Mouse (Mus musculus) intestine, embryonic 14.5 days (tissue): ENCODE data around the gene Tmem223. TPM values are rescaled to one million over a fixed set of nuclear protein-coding genes. Genes with fewer than 3 reads are reported as not detected.

ENCODE experiments used
- ATAC-seq: fragments of 200-750 bp; cut with Nextera tagmentation; replicated peaks from 2 replicates; pipeline ENCODE4 v1.8.0; 2017; ENCODE audit warnings: low read depth, moderate number of reproducible peaks, moderate TSS enrichment, moderate library complexity; ENCODE audit not compliant: low FRiP score, low TSS enrichment
- DNase-seq: peaks from one replicate; pipeline ENCODE4 v3.0.0-alpha.2; 2018; ENCODE audit warnings: low spot score
- H3K27ac ChIP-seq: fragments of 300-500 bp; sonication (generic); 2 replicates; pipeline ENCODE4 v1.5.1; 2014; ENCODE audit warnings: low read depth, mild to moderate bottlenecking, control low read depth
- H3K27me3 ChIP-seq: fragments of 300-500 bp; sonication (generic); replicated peaks from 2 replicates; pipeline ENCODE4 v1.6.1; 2014; ENCODE audit warnings: low read length, control low read depth; ENCODE audit not compliant: control insufficient read depth, insufficient read depth
- H3K36me3 ChIP-seq: fragments of 300-500 bp; sonication (generic); 2 replicates; pipeline ENCODE4 v1.6.1; 2014; ENCODE audit warnings: low read length, control low read depth; ENCODE audit not compliant: control insufficient read depth, insufficient read depth
- H3K4me1 ChIP-seq: fragments of 300-500 bp; sonication (generic); replicated peaks from 2 replicates; pipeline ENCODE4 v1.6.1; 2014; ENCODE audit warnings: low read length, control low read depth, mixed read lengths; ENCODE audit not compliant: control insufficient read depth, insufficient read depth
- H3K4me2 ChIP-seq: fragments of 300-500 bp; sonication (generic); 2 replicates; pipeline ENCODE4 v1.6.1; 2014; ENCODE audit warnings: low read length
- H3K4me3 ChIP-seq: fragments of 300-500 bp; sonication (generic); 2 replicates; pipeline ENCODE4 v1.5.1; 2014; ENCODE audit warnings: low read depth, low read length, control low read depth, mixed read lengths
- H3K9ac ChIP-seq: fragments of 300-500 bp; sonication (generic); 2 replicates; pipeline ENCODE4 v1.6.1; 2014; ENCODE audit warnings: mild to moderate bottlenecking, low read length
- H3K9me3 ChIP-seq: fragments of 300-500 bp; sonication (generic); 2 replicates; pipeline ENCODE4 v1.6.1; 2016; ENCODE audit warnings: low read length, control low read depth; ENCODE audit not compliant: control insufficient read depth
- WGBS: fragments of 180-500 bp; shearing (Covaris S2); extraction: QIAGEN DNeasy Blood & Tissue Kit; methylation state at CpG from one replicate; pipeline ENCODE4 v1.1.7; 2014; 5-methylcytosine and 5-hydroxymethylcytosine counted together
- polyA plus RNA-seq: library from polyadenylated mRNA; unstranded; fragments of >200 nt; fragmentation: Nextera tagmentation; extraction: Ambion mirVana; gene quantifications from 2 replicates; pipeline ENCODE4 v1.2.1, GENCODE M21; 2014

Tmem223 gene
- polyA plus RNA-seq, 1 experiment from 2014 or later, result 196 TPM

DNA sequence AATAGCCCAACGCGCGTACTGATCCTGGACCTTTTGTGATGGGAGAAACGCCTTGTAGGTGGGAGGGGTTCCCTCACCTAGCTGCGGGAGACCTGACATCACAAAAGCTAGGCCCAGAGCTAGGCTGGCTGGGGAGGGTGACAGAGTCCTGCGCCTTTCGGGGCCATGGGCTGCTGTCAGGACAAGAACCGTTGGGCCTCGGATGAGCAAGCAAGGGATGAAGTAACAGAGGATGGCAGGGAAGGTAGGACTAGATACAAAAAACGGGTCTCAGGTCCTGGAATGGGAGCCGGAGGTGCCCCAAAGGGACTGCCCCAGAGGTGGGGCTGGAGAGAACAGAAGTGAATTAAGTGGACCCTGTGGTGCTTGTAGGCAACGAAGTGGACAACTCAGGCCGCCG, 30.2 kb upstream of the Tmem223 start, which contains the start of gene 1700092M07Rik:
Gene 1700092M07Rik (plus strand): TSS at position 116 of the 400 bp plus-strand sequence.
- ATAC-seq, result no peak
- no peaks in the 10 kb centered on the region for H3K9me3 ChIP-seq
- peak within 1 kb of the TSS; percentile 94 for H3K4me3 ChIP-seq
- H3K27me3 ChIP-seq, result no peaks in the 10 kb centered on the region
- peak within 1 kb of the TSS; percentile 38 for H3K4me2 ChIP-seq
- peaks cover 59% of the 10 kb centered on the region for H3K36me3 ChIP-seq
- H3K9ac ChIP-seq, result peak within 1 kb of the TSS; percentile 95
- H3K4me1 ChIP-seq, result peaks cover 20% of the 10 kb centered on the region
- DNase-seq, result no peak
- 62% methylated on average over 14 of the region's 14 CpGs for WGBS
- H3K27ac ChIP-seq, result peak within 1 kb of the TSS; percentile 98

DNA sequence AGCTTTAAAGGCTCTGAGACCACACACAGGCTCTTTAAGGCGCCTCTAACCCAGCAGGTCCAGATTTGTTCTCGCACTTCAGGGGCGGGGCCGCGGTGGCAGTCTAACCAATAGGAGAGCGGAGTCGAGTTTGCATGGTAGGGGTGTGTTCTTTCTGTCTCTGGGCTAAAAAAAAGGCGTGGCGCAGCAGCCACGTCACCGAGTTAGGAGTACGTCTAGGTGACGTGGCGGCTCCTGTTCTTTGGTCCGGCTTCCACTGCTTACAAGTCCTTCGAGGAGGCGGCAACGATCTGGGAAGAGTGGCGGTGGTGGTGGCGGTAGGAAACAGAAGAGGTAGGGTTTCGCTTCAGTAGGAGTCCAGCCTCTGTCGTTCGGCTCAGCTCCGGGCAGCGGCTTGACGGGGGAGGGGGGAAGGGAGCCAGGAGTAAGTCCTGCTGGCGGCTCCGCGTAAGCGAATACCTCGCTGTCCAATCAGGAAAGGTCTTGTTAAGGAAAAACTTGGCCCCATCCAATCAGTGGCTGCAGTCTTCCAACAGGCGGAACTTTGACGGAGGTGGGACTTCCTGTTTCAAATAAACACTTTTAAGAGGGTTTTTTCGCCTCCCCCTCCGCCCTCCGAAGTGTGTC, 29.4 kb upstream of the Tmem223 start, which contains the start of gene Stx5a:
Gene Stx5a (plus strand): TSS at position 171 of the 627 bp plus-strand sequence.
- ATAC-seq (peak; percentile 98), DNase-seq (peak; percentile 98)
- Histone ChIP-seq H3K4me2 (peak within 1 kb of the TSS; percentile 99), H3K4me3 (peak within 1 kb of the TSS; percentile 94), H3K4me1 (peaks cover 20% of the 10 kb centered on the region), H3K36me3 (peaks cover 67% of the 10 kb centered on the region), H3K9me3 (no peaks in the 10 kb centered on the region), H3K9ac (peak within 1 kb of the TSS; percentile 95), H3K27ac (peak within 1 kb of the TSS; percentile 98), H3K27me3 (no peaks in the 10 kb centered on the region)
- WGBS, result under 1% methylated on average over 36 of the region's 36 CpGs

DNA sequence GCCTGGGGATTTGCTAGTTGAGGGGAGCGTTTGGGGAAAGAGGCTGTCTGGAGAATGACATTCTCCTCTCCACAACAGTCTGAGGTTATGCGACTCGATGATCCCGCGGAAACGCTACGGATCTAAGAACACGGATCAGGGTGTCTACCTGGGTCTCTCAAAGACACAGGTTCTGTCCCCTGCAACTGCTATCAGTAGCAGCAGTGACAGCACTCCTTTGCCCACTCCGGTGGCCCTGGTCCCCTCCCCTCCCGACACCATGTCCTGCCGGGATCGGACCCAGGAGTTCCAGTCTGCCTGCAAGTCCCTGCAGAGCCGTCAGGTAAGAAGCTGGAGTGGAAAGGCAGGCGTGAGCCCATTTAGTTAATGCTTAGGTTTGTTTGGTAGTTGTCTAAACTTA, 28.6 kb upstream of the Tmem223 start:
- Histone ChIP-seq H3K9ac (peak overlapping the region; percentile 95), H3K4me1 (peaks cover 13% of the 10 kb centered on the region), H3K4me2 (peak overlapping the region; percentile 99), H3K27ac (peak overlapping the region; percentile 98), H3K36me3 (peaks cover 75% of the 10 kb centered on the region), H3K9me3 (no peaks in the 10 kb centered on the region), H3K4me3 (peak overlapping the region; percentile 94), H3K27me3 (no peaks in the 10 kb centered on the region)
- 17% methylated on average over 14 of the region's 14 CpGs for WGBS
- ATAC-seq (no peak), DNase-seq (no peak)

DNA sequence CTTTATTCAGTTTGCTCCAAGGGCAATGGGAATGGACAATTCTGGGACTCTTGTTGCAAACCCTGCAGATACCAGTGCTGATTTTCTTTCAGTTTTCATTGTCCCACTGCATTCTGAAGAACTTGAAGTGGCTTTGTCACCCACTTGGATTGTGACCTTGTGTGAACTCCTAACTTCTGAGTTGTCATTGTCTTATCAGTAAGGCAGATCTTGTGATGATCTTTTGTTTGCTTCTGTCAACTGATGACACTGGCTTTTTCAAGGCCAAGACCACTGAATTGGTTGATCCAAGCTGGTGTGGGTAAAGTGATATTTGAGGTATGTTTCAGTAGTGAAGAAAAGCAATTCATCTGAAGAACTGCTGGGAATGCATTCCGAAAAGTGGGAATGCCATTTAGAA, 25.4 kb upstream of the Tmem223 start:
- H3K9me3 ChIP-seq, result no peaks in the 10 kb centered on the region
- no peak overlapping the region for H3K9ac ChIP-seq
- no peaks in the 10 kb centered on the region for H3K27me3 ChIP-seq
- no peak for ATAC-seq
- H3K36me3 ChIP-seq, result peaks cover 79% of the 10 kb centered on the region
- no peak for DNase-seq
- H3K4me1 ChIP-seq, result peaks cover 12% of the 10 kb centered on the region
- WGBS, result 93% methylated on average over 1 of the region's 1 CpGs
- no peak overlapping the region for H3K27ac ChIP-seq
- no peak overlapping the region for H3K4me3 ChIP-seq
- no peak overlapping the region for H3K4me2 ChIP-seq

DNA sequence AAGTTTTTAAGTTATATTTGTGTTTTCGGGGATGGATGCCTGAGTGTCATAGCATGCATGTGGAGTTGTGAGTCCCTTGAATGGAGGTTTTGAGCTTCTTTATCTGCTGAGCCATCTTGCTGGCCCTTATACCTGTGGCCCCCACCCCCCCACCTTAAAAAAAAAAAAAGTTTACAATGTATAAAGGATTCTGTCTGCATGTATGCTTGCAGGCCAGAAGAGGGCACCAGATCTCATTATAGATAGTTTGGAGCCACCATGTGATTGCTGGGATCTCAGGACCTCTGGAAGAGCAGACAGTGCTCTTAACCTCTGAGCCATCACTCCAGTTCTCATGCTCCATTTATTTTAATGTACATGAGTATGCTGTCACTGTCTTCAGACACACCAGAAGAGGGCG, 23.4 kb upstream of the Tmem223 start:
- no peak for ATAC-seq
- Histone ChIP-seq H3K9me3 (no peaks in the 10 kb centered on the region), H3K4me2 (no peak overlapping the region), H3K27me3 (no peaks in the 10 kb centered on the region), H3K9ac (no peak overlapping the region), H3K27ac (no peak overlapping the region), H3K36me3 (peaks cover 95% of the 10 kb centered on the region), H3K4me3 (no peak overlapping the region), H3K4me1 (peaks cover 7% of the 10 kb centered on the region)
- WGBS, result 76% methylated on average over 2 of the region's 2 CpGs
- DNase-seq, result no peak

DNA sequence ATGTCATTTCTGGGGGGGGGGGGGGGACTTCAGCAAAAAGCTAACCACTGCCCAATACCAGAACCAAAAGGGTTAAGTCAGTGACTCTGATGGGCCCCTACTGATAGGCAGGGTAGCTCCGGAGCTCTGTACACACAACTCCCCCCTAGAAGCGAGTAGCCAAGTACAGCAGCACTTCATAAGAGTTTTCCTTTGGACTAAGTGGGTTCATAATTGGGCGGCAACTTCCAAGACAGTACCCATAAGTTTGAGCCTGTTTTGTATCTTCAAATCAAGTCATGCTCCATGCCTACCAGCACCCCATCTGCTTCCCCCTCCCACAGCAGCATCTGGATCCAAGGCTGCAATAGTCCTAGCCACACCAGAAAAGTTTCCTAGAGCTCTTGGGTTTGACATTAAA, 15.1 kb upstream of the Tmem223 start:
- no peak for DNase-seq
- Histone ChIP-seq H3K4me2 (peak overlapping the region; percentile 55), H3K36me3 (peaks cover 51% of the 10 kb centered on the region), H3K9ac (no peak overlapping the region), H3K27me3 (no peaks in the 10 kb centered on the region), H3K4me3 (no peak overlapping the region), H3K27ac (no peak overlapping the region), H3K9me3 (no peaks in the 10 kb centered on the region), H3K4me1 (peaks cover 10% of the 10 kb centered on the region; the same call in 1 of the 2 replicates)
- WGBS, result 64% methylated on average over 3 of the region's 3 CpGs
- ATAC-seq, result no peak

DNA sequence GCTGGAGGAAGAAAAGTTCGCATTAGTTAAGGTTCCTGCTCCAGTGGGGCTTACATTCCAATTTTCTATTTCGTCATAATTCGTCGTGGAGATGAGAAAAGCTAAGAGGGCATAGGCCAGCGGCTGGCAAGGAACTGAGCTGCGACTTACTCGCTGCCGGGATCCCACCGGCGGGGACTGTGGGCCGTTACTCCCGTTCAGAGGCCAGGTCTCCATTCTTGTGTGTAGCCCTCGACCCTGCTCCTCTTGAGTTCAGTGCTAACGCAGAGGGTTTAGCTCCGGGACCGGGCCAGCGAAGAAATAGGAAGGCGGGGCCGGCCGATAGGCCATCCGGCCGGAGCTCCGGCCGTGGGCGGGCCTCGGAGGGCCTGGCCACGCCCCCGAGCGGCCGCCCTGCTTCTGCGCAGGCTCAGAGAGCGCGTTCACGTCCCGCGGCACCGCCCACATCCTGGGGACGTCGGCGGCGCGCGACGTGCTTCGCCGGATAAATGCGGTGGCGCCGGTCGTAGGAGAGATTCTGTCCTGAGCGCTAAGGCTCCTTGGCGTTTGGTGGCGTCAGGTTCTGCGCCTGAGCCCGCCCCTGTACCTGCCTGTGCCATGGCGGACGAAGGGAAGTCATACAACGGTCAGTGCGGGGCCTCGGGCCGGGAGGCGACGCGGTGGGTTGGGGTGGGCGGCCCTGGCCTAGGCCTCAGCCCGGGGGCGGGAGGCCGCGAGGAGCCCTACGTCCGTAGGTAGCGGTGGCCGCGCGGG, 14.0 kb upstream of the Tmem223 start, which contains the start of gene Nxf1:
Gene Nxf1 (plus strand): TSS at position 439 of the 753 bp plus-strand sequence.
- Histone ChIP-seq H3K4me1 (peaks cover 10% of the 10 kb centered on the region; the same call in 1 of the 2 replicates), H3K36me3 (peaks cover 41% of the 10 kb centered on the region), H3K4me2 (peak within 1 kb of the TSS; percentile 83), H3K4me3 (peak within 1 kb of the TSS; percentile 90), H3K9me3 (no peaks in the 10 kb centered on the region), H3K27me3 (no peaks in the 10 kb centered on the region), H3K9ac (peak within 1 kb of the TSS; percentile 88), H3K27ac (peak within 1 kb of the TSS; percentile 91)
- ATAC-seq (peak; percentile 91), DNase-seq (peak; percentile 95)
- under 1% methylated on average over 74 of the region's 75 CpGs for WGBS

DNA sequence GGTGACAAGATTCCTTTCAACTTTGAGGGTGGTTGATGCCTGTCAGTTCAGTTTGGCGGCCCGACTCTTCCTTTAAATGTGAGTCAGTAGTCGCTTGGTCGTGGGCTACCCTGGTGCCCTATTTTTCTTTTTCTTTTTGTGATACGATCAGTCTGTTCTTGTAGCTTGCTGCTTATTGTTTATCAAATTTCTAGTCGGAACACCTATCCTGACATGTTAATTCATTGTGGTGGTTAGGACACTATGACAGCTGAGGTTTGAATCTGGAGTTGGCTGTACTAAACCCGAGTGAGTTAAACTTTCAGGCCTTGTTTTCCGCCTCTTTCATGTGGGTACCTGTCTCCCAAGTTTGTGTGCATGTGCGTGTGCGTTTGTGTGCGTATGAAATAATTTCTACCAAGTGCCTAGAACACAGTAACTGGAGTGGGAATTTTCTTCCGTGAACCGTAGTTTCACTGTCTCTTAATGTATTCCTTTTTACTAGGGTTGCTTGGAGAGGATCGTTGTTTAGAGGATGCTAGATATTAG, 13.3 kb upstream of the Tmem223 start:
- Histone ChIP-seq H3K4me3 (peak overlapping the region; percentile 90), H3K4me2 (peak overlapping the region; percentile 83), H3K9ac (peak overlapping the region; percentile 88), H3K27ac (peak overlapping the region; percentile 91), H3K4me1 (peaks cover 10% of the 10 kb centered on the region; the same call in 1 of the 2 replicates), H3K27me3 (no peaks in the 10 kb centered on the region), H3K9me3 (no peaks in the 10 kb centered on the region), H3K36me3 (peaks cover 36% of the 10 kb centered on the region)
- DNase-seq (no peak), ATAC-seq (no peak)
- WGBS, result 3% methylated on average over 14 of the region's 14 CpGs
